Mouse (Mus musculus): ENCODE measurements at regions not wholly inside any gene's neighbourhood (a gene's known extent, or its start where the extent isn't known, plus 50 kb on each side); places are given as distances from the start of the nearest gene placed in this dataset.

GRCm38 (mm10) chr7:79531142-79531541, 65.0 kb upstream of the Polg start:
- no peak for TF ChIP-seq CTCF (IDR thresholded peaks at IDR 0.05)
- no peaks in the 10 kb centered on the region for H3K36me3 ChIP-seq (ENCODE audit: insufficient read depth, low read length)
- ATAC-seq (ENCODE audit: low FRiP score): no peak; the same call in 1 of the 2 replicates
- no peak overlapping the region for H3K4me3 ChIP-seq (ENCODE audit: low read depth, low read length)
- no peak overlapping the region for H3K9ac ChIP-seq (replicated peaks; ENCODE audit: low read length, poor library complexity, severe bottlenecking)
- DNase-seq (ENCODE audit: low spot score): no peak
- 21% methylated on average over 5 of the region's 5 CpGs for WGBS
- peaks cover 11% of the 10 kb centered on the region for H3K27me3 ChIP-seq (ENCODE audit: insufficient read depth, low read length)
- H3K27ac ChIP-seq (ENCODE audit: low read depth, low read length): peak overlapping the region; percentile 69
- H3K9me3 ChIP-seq (ENCODE audit: low read length): no peaks in the 10 kb centered on the region
- H3K4me2 ChIP-seq (ENCODE audit: low read depth, low read length, poor library complexity, severe bottlenecking): no peak overlapping the region
- H3K4me1 ChIP-seq (ENCODE audit: insufficient read depth, low read length): 0 out of 2 replicates have a peak, but pooled peaks cover 7% of the 10 kb centered on the region

- no peak for DNase-seq (ENCODE audit: low spot score)
- H3K9me3 ChIP-seq (ENCODE audit: low read length): no peaks in the 10 kb centered on the region
- ATAC-seq (ENCODE audit: low FRiP score): no peak
These were observed 63.3 kb upstream of the Polg start for GRCm38 (mm10) chr7:79529480-79529879.

DNA sequence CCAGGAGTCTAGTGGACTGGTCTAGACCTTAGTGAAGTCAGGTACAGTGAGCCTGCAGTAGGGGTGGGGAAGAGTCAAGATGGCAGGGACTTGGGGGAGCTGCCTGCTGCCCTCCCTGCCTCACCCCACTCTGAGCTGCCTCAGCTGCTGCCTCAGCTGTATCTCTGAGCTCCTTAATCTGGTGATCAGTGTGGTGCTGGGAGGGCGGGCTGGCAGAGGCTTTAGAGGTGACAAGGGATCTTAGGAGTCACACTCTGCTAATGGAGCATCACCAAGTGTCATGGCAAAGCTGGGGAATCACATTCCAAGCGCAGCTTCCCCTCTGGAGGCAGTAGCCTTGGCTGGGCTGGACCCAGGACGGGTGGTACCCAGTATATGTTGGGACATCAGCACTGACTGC, 61.8 kb upstream of the Polg start:
- no peak for DNase-seq (ENCODE audit: low spot score)
- Histone ChIP-seq H3K9ac (replicated peaks; ENCODE audit: low read length, poor library complexity, severe bottlenecking) (no peak overlapping the region), H3K27ac (ENCODE audit: low read depth, low read length) (peak overlapping the region; percentile 14; the same call in 1 of the 2 replicates), H3K4me1 (ENCODE audit: insufficient read depth, low read length) (no peaks in the 10 kb centered on the region), H3K9me3 (ENCODE audit: low read length) (no peaks in the 10 kb centered on the region), H3K4me2 (ENCODE audit: low read depth, low read length, poor library complexity, severe bottlenecking) (no peak overlapping the region), H3K36me3 (ENCODE audit: insufficient read depth, low read length) (peaks cover 3% of the 10 kb centered on the region; the same call in 1 of the 2 replicates), H3K4me3 (ENCODE audit: low read depth, low read length) (no peak overlapping the region), H3K27me3 (ENCODE audit: insufficient read depth, low read length) (no peaks in the 10 kb centered on the region)
- no peak for ATAC-seq (ENCODE audit: low FRiP score)
- no peak for TF ChIP-seq CTCF (IDR thresholded peaks at IDR 0.05)
- 31% methylated on average over 3 of the region's 3 CpGs for WGBS

More at GRCm38 (mm10) chr7:79529480-79529879, 63.3 kb upstream of the Polg start:
- Histone ChIP-seq H3K36me3 (ENCODE audit: insufficient read depth, low read length) (no peaks in the 10 kb centered on the region), H3K4me1 (ENCODE audit: insufficient read depth, low read length) (no peaks in the 10 kb centered on the region), H3K4me3 (ENCODE audit: low read depth, low read length) (no peak overlapping the region), H3K27me3 (ENCODE audit: insufficient read depth, low read length) (peaks cover 6% of the 10 kb centered on the region; the same call in 1 of the 2 replicates), H3K4me2 (ENCODE audit: low read depth, low read length, poor library complexity, severe bottlenecking) (no peak overlapping the region), H3K27ac (ENCODE audit: low read depth, low read length) (no peak overlapping the region; the same call in 1 of the 2 replicates), H3K9ac (replicated peaks; ENCODE audit: low read length, poor library complexity, severe bottlenecking) (no peak overlapping the region)
- no peak for TF ChIP-seq CTCF (IDR thresholded peaks at IDR 0.05)
- WGBS: 23% methylated on average over 1 of the region's 1 CpGs

DNA sequence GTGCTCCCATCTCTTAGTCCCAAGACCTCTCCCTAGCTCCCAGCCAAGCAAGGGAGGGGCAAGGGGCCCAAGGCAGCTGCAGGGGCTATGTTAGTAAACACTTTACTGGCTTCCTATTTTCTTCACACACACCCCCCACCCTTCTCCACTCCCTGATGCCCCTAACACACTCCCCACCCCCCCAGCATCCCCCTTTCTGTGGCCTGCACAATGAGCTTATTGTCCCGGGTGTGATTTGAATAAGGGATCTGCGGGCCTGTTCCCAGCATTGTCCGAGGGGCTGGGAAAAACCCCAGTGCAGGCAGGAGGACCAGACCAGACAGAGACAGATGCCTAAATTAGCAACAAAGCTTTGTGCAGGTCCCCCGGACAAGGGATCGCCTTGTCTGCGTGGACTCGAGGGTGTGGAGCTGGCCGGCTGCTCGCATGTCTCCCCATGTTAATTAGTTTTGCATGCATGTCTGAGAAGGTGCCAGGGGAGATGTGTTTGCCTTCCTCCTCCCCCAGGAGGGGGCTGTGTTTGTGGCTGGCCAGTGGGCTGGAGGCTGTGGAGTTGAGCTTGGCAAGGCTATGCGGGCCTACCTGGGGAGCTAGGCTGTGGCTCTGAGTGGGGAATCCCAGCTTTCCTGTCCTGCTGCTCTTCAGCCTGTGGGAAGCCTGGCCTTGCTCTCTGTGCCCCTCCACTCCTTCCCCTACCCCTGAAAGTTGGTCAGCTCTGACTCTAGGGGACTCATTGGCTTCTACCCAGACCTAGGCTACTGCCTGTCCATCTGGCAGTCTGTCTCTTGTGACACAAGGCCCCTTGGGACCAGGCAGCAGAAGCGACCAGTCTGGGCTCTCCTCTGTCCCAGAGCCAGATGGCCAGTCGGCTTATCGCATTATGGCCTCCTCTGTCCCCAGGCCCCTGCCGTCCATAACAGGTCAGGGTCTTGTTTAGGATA, 59.8 kb upstream of the Polg start:
- WGBS: 22% methylated on average over 13 of the region's 14 CpGs
- no peak for TF ChIP-seq CTCF (IDR thresholded peaks at IDR 0.05)
- DNase-seq (ENCODE audit: low spot score) (peak; percentile 83), ATAC-seq (ENCODE audit: low FRiP score) (peak; percentile 79)
- Histone ChIP-seq H3K4me3 (ENCODE audit: low read depth, low read length) (no peak overlapping the region), H3K27ac (ENCODE audit: low read depth, low read length) (peak overlapping the region; percentile 78), H3K4me1 (ENCODE audit: insufficient read depth, low read length) (no peaks in the 10 kb centered on the region), H3K36me3 (ENCODE audit: insufficient read depth, low read length) (peaks cover 3% of the 10 kb centered on the region; the same call in 1 of the 2 replicates), H3K9me3 (ENCODE audit: low read length) (no peaks in the 10 kb centered on the region), H3K9ac (replicated peaks; ENCODE audit: low read length, poor library complexity, severe bottlenecking) (peak overlapping the region; percentile 2; the same call in 1 of the 2 replicates), H3K27me3 (ENCODE audit: insufficient read depth, low read length) (no peaks in the 10 kb centered on the region), H3K4me2 (ENCODE audit: low read depth, low read length, poor library complexity, severe bottlenecking) (no peak overlapping the region)

DNA sequence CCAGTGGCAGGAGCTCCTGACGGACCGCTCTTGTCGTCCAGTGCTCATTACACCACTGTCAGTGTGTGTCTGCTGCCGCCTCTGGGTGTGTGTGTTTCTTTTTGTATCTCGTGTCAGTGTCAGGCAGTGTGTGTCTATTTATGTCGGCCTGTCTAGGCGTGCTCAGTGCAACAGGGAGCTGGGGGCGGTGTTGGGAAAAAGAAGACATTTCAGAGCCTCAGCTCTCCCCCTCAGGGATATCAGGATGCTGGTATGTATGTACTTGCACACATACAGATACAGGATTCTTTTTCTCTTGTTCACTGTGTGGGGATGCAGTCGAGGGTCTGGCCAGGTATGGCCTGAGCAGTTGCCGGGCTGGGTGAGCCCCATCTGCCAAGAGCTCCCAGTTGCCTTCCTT, 58.8 kb upstream of the Polg start:
- H3K9me3 ChIP-seq (ENCODE audit: low read length): no peaks in the 10 kb centered on the region
- peak overlapping the region; percentile 66 for H3K27ac ChIP-seq (ENCODE audit: low read depth, low read length)
- no peak overlapping the region for H3K4me3 ChIP-seq (ENCODE audit: low read depth, low read length)
- H3K4me2 ChIP-seq (ENCODE audit: low read depth, low read length, poor library complexity, severe bottlenecking): no peak overlapping the region
- H3K4me1 ChIP-seq (ENCODE audit: insufficient read depth, low read length): 0 out of 2 replicates have a peak, but pooled peaks cover 4% of the 10 kb centered on the region
- H3K36me3 ChIP-seq (ENCODE audit: insufficient read depth, low read length): peaks cover 6% of the 10 kb centered on the region; the same call in 1 of the 2 replicates
- WGBS: 42% methylated on average over 10 of the region's 10 CpGs
- DNase-seq (ENCODE audit: low spot score) (no peak), ATAC-seq (ENCODE audit: low FRiP score) (no peak)
- H3K9ac ChIP-seq (replicated peaks; ENCODE audit: low read length, poor library complexity, severe bottlenecking): no peak overlapping the region
- TF ChIP-seq CTCF (IDR thresholded peaks at IDR 0.05): no peak
- H3K27me3 ChIP-seq (ENCODE audit: insufficient read depth, low read length): no peaks in the 10 kb centered on the region

- no peak for ATAC-seq (ENCODE audit: low FRiP score)
These were observed 57.5 kb upstream of the Polg start for GRCm38 (mm10) chr7:79523696-79524095.

More at GRCm38 (mm10) chr7:79523696-79524095, 57.5 kb upstream of the Polg start:
- no peak overlapping the region for H3K4me3 ChIP-seq (ENCODE audit: low read depth, low read length)
- no peak overlapping the region for H3K4me2 ChIP-seq (ENCODE audit: low read depth, low read length, poor library complexity, severe bottlenecking)
- WGBS: 66% methylated on average over 4 of the region's 4 CpGs
- H3K36me3 ChIP-seq (ENCODE audit: insufficient read depth, low read length): peaks cover 6% of the 10 kb centered on the region; the same call in 1 of the 2 replicates
- H3K27me3 ChIP-seq (ENCODE audit: insufficient read depth, low read length): no peaks in the 10 kb centered on the region
- TF ChIP-seq CTCF (IDR thresholded peaks at IDR 0.05): no peak
- no peak overlapping the region for H3K9ac ChIP-seq (replicated peaks; ENCODE audit: low read length, poor library complexity, severe bottlenecking)
- no peak for DNase-seq (ENCODE audit: low spot score)
- H3K9me3 ChIP-seq (ENCODE audit: low read length): no peaks in the 10 kb centered on the region
- peaks cover 8% of the 10 kb centered on the region; the same call in 1 of the 2 replicates for H3K4me1 ChIP-seq (ENCODE audit: insufficient read depth, low read length)
- 0 out of 2 replicates have a peak overlapping the region, but pooled peaks have one; percentile 20 for H3K27ac ChIP-seq (ENCODE audit: low read depth, low read length)

All from midbrain, postnatal 0 days (tissue).